Mouse (Mus musculus) lung, adult 2 months (tissue): Measurements from ENCODE around the gene 2510039O18Rik.

Experiments
- CTCF ChIP-seq: fragments of 200-500 bp; IDR thresholded peaks from 2 replicates; pipeline ENCODE4 v1.5.1; 2011; ENCODE audit warnings: mild to moderate bottlenecking, low read length, control low read depth; ENCODE audit not compliant: insufficient read depth
- POLR2A ChIP-seq: fragments of 200-500 bp; IDR thresholded peaks from 2 replicates; pipeline ENCODE4 v1.6.1; 2011; ENCODE audit warnings: low read depth, mild to moderate bottlenecking, control low read depth, low read length, borderline replicate concordance; ENCODE audit errors: extremely low read depth

GRCm38 (mm10) chr4:147918459-147919121 is 22.1 kb upstream of the 2510039O18Rik start:
- TF ChIP-seq POLR2A: no peak
- TF ChIP-seq CTCF: peak; percentile 21; the same call in 1 of the 2 replicates
